Mouse (Mus musculus) cortical plate, adult 2 months (tissue): ENCODE results near the gene Foxe1.

ENCODE experiments used
- CTCF ChIP-seq: fragments of 200-500 bp; IDR thresholded peaks from 2 replicates; pipeline ENCODE4 v1.5.1; 2011; ENCODE audit warnings: mild to moderate bottlenecking, control low read depth, low read length; ENCODE audit not compliant: insufficient read depth; ENCODE audit errors: extremely low read depth
- POLR2A ChIP-seq: fragments of 200-500 bp; IDR thresholded peaks from 2 replicates; pipeline ENCODE4 v1.6.1; 2011; ENCODE audit warnings: mild to moderate bottlenecking, low read length, control low read depth; ENCODE audit not compliant: insufficient read depth; ENCODE audit errors: extremely low read depth

- TF ChIP-seq CTCF (no peak), POLR2A (no peak)
Observed at GRCm38 (mm10) chr4:46369070-46369469, 25.7 kb downstream of the Foxe1 start.
